ENCODE assay signal across 14 mouse cellular contexts in the genomic region with DNA sequence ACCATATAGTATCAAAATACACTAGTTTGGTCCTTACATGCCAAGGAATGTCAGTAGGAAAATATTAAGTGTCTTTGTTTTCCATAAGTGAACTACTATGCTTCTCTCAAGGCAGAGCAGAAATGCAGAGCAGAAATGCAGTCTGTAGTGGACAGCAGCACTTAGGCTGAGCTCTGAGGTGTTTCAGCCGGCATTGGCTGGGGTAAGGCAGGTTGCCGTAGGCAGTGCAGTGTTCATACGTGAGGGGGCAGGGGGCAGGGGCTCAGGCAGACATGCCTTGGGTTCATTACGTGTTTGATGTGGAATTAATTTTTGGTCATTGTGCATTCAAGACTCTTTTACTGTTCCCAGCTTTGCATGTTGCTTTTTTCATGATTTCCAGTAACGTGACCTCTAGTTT.
"Had no signal": no experiment of that assay in that cellular context is flagged by ENCODE, and none has a peak within 500 bp of the region (broad histone marks: within the 10 kb centered on the region; RNA-seq: fewer than 3 reads in every experiment).

No protein-coding gene starts in this region.

- ATAC-seq: midbrain, embryonic 16.5 days had no signal

- DNase-seq: lung, adult 18-20 months; lung, embryonic 14.5 days; lung, postnatal 10 days; lung, postnatal 4 days; right cerebral cortex, postnatal 14 days; thymus, adult 2 months; thymus, postnatal 25 days; thymus, postnatal 4 days had no signal

- H3K27ac ChIP-seq: midbrain, embryonic 12.5 days; neural tube, embryonic 12.5 days; stomach, embryonic 15.5 days; stomach, postnatal 0 days had no signal

- H3K27me3 ChIP-seq: midbrain, embryonic 12.5 days; neural tube, embryonic 12.5 days; stomach, embryonic 15.5 days had no signal

- H3K4me2 ChIP-seq: lung, embryonic 14.5 days; midbrain, embryonic 12.5 days; neural tube, embryonic 12.5 days; stomach, embryonic 15.5 days had no signal

- H3K9me3 ChIP-seq: midbrain, embryonic 10.5 days; midbrain, embryonic 12.5 days; neural tube, embryonic 12.5 days; stomach, embryonic 15.5 days had no signal

- H3K36me3 ChIP-seq: midbrain, embryonic 12.5 days; neural tube, embryonic 12.5 days; stomach, embryonic 15.5 days had no signal

- H3K9ac ChIP-seq: lung, embryonic 14.5 days; midbrain, embryonic 12.5 days; neural tube, embryonic 12.5 days; stomach, embryonic 15.5 days had no signal

- H3K4me3 ChIP-seq: midbrain, embryonic 10.5 days; midbrain, embryonic 12.5 days; neural tube, embryonic 12.5 days; stomach, embryonic 15.5 days had no signal
